Comparison of ENCODE assay signal across 14 mouse cellular contexts in the genomic region with DNA sequence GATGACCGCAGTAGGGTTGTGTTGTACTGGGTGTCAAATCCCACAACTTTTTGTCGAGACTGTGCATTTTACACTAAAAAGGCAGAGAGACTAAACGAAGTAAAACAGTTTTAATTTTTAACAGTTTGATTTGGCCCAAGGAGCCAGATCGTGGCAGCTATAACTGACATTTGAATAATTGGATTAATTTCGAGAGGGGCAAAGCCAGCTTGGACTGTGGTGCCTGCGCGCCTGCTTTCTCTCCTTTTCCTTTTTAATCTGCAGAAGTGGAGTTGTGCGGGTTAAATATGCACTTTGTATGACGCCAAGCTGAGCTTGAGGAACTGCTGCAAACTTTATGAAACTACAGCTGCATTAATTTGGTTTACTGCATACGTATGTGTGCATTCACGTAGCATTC.
A peak's percentile ranks its signal among the peaks of the same experiment; 100 is the strongest.
DNase-seq lines count a peak whose midpoint lies in the region; ATAC-seq and TF ChIP-seq lines count a peak whose summit lies in the region.
"Had no signal": no experiment of that assay in that cellular context is flagged by ENCODE, and none has a peak within 500 bp of the region (broad histone marks: within the 10 kb centered on the region; RNA-seq: fewer than 3 reads in every experiment).

No protein-coding gene starts in this region.

- H3K4me1 ChIP-seq in hindbrain, postnatal 0 days (ENCODE audit: insufficient read depth, low read length): peaks cover 27% of the 10 kb centered on the region
- H3K4me1 ChIP-seq in hindbrain, embryonic 10.5 days (replicated peaks): peaks cover 39% of the 10 kb centered on the region
- peaks cover 34% of the 10 kb centered on the region for H3K4me1 ChIP-seq in midbrain, embryonic 15.5 days
- 0 out of 2 replicates have a peak, but pooled peaks cover 5% of the 10 kb centered on the region for H3K4me1 ChIP-seq in midbrain, postnatal 0 days (ENCODE audit: insufficient read depth, low read length)

- intact Hi-C loops in gastrocnemius, adult 2 months (cut with DNase I): loop anchor here (5.0 kb wide), 2 partner anchors 75 to 175 kb away; no protein-coding TSS in a partner anchor

- no peak for ATAC-seq in hindbrain, postnatal 0 days
- ATAC-seq in midbrain, embryonic 15.5 days (replicated peaks): no peak
- ATAC-seq in midbrain, postnatal 0 days (ENCODE audit: low FRiP score): no peak

- TF ChIP-seq CTCF in gastrocnemius, adult 2 months (IDR thresholded peaks at IDR 0.05): no peak
- TF ChIP-seq CTCF in hindbrain, postnatal 0 days (IDR thresholded peaks at IDR 0.05; ENCODE audit: low read depth): no peak
- no peak for TF ChIP-seq CTCF in midbrain, postnatal 0 days (IDR thresholded peaks at IDR 0.05)

- peak overlapping the region; percentile 89 for H3K27ac ChIP-seq in gastrocnemius, adult 2 months
- peak overlapping the region; percentile 55; the same call in 1 of the 2 replicates for H3K27ac ChIP-seq in hindbrain, postnatal 0 days
- H3K27ac ChIP-seq in hindbrain, embryonic 10.5 days: no peak overlapping the region
- peak overlapping the region; percentile 49; the same call in 1 of the 2 replicates for H3K27ac ChIP-seq in midbrain, embryonic 15.5 days
- H3K27ac ChIP-seq in midbrain, postnatal 0 days (ENCODE audit: low read depth, low read length): no peak overlapping the region
- H3K27ac ChIP-seq: embryonic facial prominence, embryonic 12.5 days; forebrain, embryonic 12.5 days had no signal

- no peaks in the 10 kb centered on the region for H3K36me3 ChIP-seq in hindbrain, postnatal 0 days (ENCODE audit: insufficient read depth, low read length)
- H3K36me3 ChIP-seq in hindbrain, embryonic 10.5 days: no peaks in the 10 kb centered on the region
- H3K36me3 ChIP-seq in midbrain, embryonic 15.5 days (replicated peaks): no peaks in the 10 kb centered on the region
- H3K36me3 ChIP-seq in midbrain, postnatal 0 days (ENCODE audit: insufficient read depth, low read length): no peaks in the 10 kb centered on the region
- H3K36me3 ChIP-seq: embryonic facial prominence, embryonic 12.5 days; forebrain, embryonic 12.5 days; heart, embryonic 13.5 days; hindbrain, embryonic 13.5 days had no signal

- H3K4me2 ChIP-seq in hindbrain, postnatal 0 days (ENCODE audit: low read depth, low read length): no peak overlapping the region
- H3K4me2 ChIP-seq in midbrain, embryonic 15.5 days: no peak overlapping the region
- no peak overlapping the region for H3K4me2 ChIP-seq in midbrain, postnatal 0 days (ENCODE audit: low read depth, low read length, poor library complexity, severe bottlenecking)
- H3K4me2 ChIP-seq: embryonic facial prominence, embryonic 12.5 days; forebrain, embryonic 12.5 days; heart, embryonic 13.5 days; hindbrain, embryonic 13.5 days had no signal

- H3K9me3 ChIP-seq in hindbrain, postnatal 0 days (ENCODE audit: low read length): no peaks in the 10 kb centered on the region
- H3K9me3 ChIP-seq in hindbrain, embryonic 10.5 days: no peaks in the 10 kb centered on the region
- no peaks in the 10 kb centered on the region for H3K9me3 ChIP-seq in midbrain, embryonic 15.5 days
- no peaks in the 10 kb centered on the region for H3K9me3 ChIP-seq in midbrain, postnatal 0 days (ENCODE audit: low read length)
- H3K9me3 ChIP-seq: embryonic facial prominence, embryonic 12.5 days; forebrain, embryonic 12.5 days; heart, embryonic 13.5 days; hindbrain, embryonic 13.5 days had no signal

- 55% methylated on average over 11 of the region's 11 CpGs for WGBS in hindbrain, postnatal 0 days
- 92% methylated on average over 11 of the region's 11 CpGs for WGBS in hindbrain, embryonic 10.5 days
- 34% methylated on average over 11 of the region's 11 CpGs for WGBS in midbrain, embryonic 15.5 days
- 35% methylated on average over 11 of the region's 11 CpGs for whole genome bisulfite sequencing in midbrain, postnatal 0 days

- H3K4me3 ChIP-seq in gastrocnemius, adult 2 months: peak overlapping the region; percentile 51
- H3K4me3 ChIP-seq in hindbrain, postnatal 0 days (ENCODE audit: low read length): no peak overlapping the region
- H3K4me3 ChIP-seq in hindbrain, embryonic 10.5 days: no peak overlapping the region
- no peak overlapping the region for H3K4me3 ChIP-seq in midbrain, embryonic 15.5 days
- H3K4me3 ChIP-seq in midbrain, postnatal 0 days (ENCODE audit: low read depth, low read length): no peak overlapping the region
- H3K4me3 ChIP-seq: embryonic facial prominence, embryonic 12.5 days; forebrain, embryonic 12.5 days; heart, embryonic 13.5 days; hindbrain, embryonic 13.5 days had no signal

- H3K27me3 ChIP-seq in hindbrain, postnatal 0 days (ENCODE audit: insufficient read depth, low read length): no peaks in the 10 kb centered on the region
- no peaks in the 10 kb centered on the region for H3K27me3 ChIP-seq in hindbrain, embryonic 10.5 days (ENCODE audit: insufficient read depth, poor library complexity, severe bottlenecking)
- no peaks in the 10 kb centered on the region for H3K27me3 ChIP-seq in midbrain, embryonic 15.5 days (replicated peaks)
- H3K27me3 ChIP-seq in midbrain, postnatal 0 days (ENCODE audit: insufficient read depth, low read length): no peaks in the 10 kb centered on the region
- H3K27me3 ChIP-seq: embryonic facial prominence, embryonic 12.5 days; heart, embryonic 13.5 days; hindbrain, embryonic 13.5 days had no signal

- DNase-seq in gastrocnemius, adult 2 months: no peak
- no peak for DNase-seq in gastrocnemius, postnatal 10 days
- DNase-seq in hindbrain, postnatal 0 days (ENCODE audit: low spot score): no peak
- no peak for DNase-seq in hindbrain, embryonic 10.5 days (ENCODE audit: low spot score)
- DNase-seq in midbrain, postnatal 0 days (ENCODE audit: low spot score): no peak
- peak; percentile 69 for DNase-seq in retina, postnatal 1 day
- no peak for DNase-seq in urinary bladder, postnatal 4 days (ENCODE audit: low spot score in 2 of 2)
- DNase-seq: adrenal gland, adult 2 months; adrenal gland, postnatal 25 days had no signal

- H3K9ac ChIP-seq in hindbrain, postnatal 0 days (replicated peaks; ENCODE audit: low read length): no peak overlapping the region
- H3K9ac ChIP-seq in midbrain, embryonic 15.5 days: no peak overlapping the region
- H3K9ac ChIP-seq in midbrain, postnatal 0 days (replicated peaks; ENCODE audit: low read length, poor library complexity, severe bottlenecking): no peak overlapping the region
- H3K9ac ChIP-seq: embryonic facial prominence, embryonic 12.5 days; forebrain, embryonic 12.5 days; heart, embryonic 13.5 days had no signal

Comparison
In these comparisons a context has a peak if more than half of its experiments do, and no peak if none do; other contexts are left out.
1. H3K27ac ChIP-seq: peak in gastrocnemius, adult 2 months (single experiment), hindbrain, postnatal 0 days (single experiment) and midbrain, embryonic 15.5 days (single experiment); none in hindbrain, embryonic 10.5 days (single experiment) and midbrain, postnatal 0 days (single experiment).